Mouse (Mus musculus): ENCODE results near the gene Nxpe3.

Nxpe3 gene

DNA sequence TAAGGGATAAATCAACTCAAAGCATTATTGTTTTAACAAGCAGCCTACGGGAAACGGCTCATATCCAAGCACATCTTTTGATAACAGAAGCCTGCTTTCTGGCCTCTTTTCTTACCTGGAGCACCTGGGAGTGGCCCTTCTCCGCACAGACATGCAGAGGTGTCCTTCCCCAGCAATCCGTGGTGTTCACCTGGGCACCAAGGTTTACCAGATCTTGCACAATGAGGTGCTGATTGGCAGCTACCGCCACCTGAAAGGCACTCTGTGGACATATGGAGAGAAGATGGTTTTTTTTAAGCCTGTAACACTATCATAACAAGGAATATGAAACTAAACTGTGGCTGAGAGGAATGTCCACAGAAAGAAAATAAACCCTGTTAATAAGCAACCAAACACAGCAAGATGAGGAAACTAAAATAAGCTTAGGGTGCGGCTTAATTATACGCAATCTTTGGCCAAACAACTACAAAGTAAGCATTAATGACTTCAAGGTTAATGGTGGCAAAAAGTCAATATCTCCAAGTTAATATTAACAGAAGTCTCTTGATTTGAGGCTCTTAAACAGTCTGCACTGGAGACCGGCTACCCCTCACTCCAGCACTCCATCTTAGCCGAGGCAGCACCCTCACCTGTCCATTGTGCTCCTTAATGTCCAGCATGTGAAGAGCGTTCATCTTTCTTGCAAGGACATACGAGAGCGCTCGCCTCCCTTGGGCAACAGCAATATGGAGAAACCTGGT, 78.7 kb downstream of the Nxpe3 start:
- in situ Hi-C loops (cut with MboI, MseI), result loop anchor here in 1 of 2 experiments (10.0 kb wide), 1 partner anchor 1648 kb away; no protein-coding TSS in a partner anchor

DNA sequence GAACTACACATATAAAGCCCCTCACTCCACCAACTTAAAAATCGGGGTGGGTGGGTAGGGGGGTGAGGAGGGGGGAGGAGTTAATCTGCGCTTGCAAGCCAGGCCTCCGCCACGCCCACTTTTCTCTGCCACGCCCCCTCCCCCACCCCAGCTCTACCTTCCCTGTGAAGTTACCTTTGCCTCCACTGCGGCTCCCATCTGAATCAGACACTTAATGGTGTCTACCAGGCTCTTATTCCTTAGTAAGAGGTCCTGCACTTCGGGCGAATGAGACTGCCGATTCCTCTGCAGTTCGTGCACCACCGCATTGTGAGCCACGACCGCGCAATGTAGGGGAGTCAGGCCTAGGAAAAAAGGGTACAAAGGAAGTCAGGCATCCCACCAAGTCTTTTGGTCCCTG, 79.6 kb downstream of the Nxpe3 start:
- in situ Hi-C loops (cut with MboI, MseI), result loop anchor here in 1 of 2 experiments (10.0 kb wide), 1 partner anchor 1649 kb away; no protein-coding TSS in a partner anchor

DNA sequence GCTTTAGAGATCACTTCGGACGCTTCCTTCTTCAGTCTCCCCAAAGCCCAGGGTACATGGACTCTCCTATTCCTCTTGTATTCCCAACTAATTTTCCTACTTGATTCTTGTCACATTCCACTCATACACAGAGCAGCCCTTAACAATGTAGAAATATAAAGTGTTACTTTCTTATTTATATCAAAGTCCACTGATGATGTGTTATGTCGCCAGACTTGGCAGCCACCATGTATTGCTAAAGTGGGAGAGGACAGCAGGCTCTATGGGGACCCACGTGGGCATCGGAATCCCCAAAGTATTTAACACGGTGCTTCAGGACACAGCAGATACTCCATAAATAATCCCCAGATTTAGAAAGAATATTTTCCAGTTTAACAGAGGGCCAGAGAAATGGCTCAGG, 80.4 kb downstream of the Nxpe3 start:
- in situ Hi-C loops (cut with MboI, MseI), result loop anchor here in 1 of 2 experiments (5.0 to 10.0 kb wide), 2 partner anchors 33 to 1650 kb away; no protein-coding TSS in a partner anchor

DNA sequence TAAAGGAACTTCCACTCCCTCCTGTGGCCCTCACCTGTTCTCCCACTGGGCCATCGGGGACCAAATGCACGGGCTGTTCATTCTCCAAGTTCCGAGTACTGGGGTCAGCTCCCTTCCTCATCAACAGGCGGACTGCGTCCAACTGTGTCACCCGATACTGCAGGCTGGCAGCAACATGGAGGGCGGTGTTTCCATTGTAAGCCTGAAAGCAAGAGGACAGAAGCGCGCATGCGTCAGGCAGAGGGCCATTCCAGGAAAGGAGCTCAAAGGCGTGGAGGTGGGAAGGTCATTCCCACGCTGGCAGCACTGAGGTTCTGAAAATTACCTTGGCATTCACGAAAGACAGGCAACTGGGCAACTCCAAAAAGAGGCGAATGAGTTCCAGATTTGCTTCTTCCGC, 81.2 kb downstream of the Nxpe3 start:
- in situ Hi-C loops (cut with MboI, MseI), result loop anchor here in 1 of 2 experiments (5.0 to 10.0 kb wide), 2 partner anchors 33 to 1651 kb away; no protein-coding TSS in a partner anchor

DNA sequence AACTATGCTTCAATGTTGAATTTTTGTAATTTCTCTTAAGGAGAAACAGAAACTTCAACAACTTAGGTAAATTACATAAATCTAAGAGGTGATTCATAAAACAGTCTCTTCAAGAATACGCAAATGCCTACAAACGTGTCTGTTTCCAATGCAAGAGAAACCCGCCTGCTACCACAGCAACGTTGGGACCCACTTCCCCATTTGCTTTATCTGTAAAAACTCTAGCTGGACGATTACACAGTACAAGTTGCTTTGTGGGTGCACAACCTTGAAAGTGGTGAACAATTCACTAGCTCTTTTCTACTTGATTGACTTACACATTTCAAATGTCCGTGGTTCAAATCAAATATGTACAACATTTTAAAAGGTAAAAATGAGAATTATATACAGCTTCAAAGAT, 83.3 kb downstream of the Nxpe3 start:
- in situ Hi-C loops (cut with MboI, MseI), result loop anchor here in 1 of 2 experiments (5.0 to 10.0 kb wide), 2 partner anchors 36 to 1653 kb away; no protein-coding TSS in a partner anchor

DNA sequence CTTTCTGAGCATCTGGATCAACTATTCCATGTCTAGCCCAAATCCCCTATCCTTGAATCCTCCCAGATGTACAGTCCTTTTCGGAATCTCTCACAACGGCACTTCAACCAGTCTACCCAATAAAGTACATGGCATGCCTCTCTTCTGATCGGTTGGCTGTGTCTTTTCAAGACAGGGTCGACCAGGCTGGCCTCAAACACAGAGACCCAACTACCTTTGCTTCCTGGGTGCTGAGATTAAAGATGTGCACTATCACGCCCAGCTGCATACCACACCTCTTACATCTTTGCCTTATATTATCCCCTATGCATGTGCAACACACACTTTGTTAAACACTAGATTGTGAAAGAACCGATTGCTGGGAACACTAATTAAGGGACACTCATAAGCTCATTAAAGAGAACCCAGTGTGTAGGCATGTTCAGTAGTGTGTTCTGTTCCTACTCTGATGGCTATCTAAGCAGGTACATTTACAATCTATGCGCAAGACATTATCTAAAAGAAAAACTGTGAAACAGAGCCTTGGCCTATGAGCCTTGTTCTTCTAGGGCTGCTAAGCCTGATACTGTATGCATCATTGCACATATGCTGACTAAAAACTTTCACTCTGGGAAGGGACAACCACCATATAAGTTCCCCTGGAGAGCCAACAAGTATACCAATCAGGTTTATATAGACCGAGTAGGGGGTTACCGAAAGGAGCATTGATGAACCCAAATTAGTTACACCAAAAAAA, 85.1 kb downstream of the Nxpe3 start:
- in situ Hi-C loops (cut with MboI, MseI), result loop anchor here in 1 of 2 experiments (5.0 to 10.0 kb wide), 2 partner anchors 37 to 1655 kb away; no protein-coding TSS in a partner anchor

DNA sequence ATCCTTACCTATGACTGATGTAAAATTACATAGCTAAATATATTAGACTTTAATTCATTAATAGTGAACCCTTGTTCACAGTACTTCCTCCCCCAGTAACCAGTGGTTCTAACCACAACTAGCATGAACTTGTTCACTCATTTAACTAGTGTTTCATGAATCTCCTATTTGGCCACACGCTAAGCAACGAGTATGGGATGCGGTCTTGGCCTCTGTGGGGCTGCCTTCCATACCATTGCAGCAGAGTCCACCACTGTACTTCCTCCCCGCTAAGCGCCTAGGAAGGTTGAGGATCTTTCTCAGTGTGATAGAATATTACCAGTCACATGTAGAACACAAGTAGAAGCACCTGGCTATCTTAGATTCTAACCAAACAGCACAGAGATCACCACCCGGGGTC, 85.7 kb downstream of the Nxpe3 start:
- in situ Hi-C loops (cut with MboI, MseI), result no loop called here

DNA sequence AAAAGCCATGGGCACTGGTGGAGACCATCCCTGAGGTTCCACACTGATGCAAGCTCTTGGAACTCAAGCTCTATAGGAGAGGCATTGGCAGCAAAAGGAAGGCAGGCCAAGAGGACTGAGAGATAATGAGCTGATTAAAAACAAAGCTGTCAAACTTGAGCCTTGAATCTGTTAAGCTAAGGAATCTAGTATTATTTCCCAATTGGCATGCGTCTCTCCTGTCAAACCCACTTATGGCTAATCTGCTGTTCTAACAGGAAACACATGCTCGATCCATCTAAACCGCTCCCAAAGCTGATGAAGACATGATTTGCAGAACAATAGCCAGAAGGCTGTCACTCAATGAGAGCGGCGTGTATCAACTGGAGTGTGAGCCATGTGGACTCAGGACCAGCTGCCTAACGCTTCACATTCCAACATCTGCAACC, 87.6 kb downstream of the Nxpe3 start:
- in situ Hi-C loops (cut with MboI, MseI), result no loop called here

DNA sequence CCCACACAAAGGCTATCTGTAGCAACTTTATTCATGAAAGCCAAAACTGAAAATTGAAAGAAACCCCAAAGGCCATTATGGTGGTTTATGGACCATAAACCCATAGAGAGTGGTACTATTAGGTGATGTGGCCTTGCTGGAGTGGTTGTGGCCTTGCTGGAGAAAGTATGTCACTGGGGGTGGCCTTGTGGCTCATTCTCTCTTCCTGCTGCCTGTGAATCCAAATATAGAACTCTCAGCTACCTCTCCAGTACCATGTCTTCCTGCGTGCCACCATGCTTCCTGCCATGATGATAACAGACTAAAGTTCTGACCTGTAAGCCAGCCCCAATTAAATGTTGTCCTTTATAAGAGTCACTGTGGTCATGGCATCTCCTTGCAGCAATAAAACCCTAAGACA, 90.3 kb downstream of the Nxpe3 start:
- in situ Hi-C loops (cut with MboI, MseI), result no loop called here

DNA sequence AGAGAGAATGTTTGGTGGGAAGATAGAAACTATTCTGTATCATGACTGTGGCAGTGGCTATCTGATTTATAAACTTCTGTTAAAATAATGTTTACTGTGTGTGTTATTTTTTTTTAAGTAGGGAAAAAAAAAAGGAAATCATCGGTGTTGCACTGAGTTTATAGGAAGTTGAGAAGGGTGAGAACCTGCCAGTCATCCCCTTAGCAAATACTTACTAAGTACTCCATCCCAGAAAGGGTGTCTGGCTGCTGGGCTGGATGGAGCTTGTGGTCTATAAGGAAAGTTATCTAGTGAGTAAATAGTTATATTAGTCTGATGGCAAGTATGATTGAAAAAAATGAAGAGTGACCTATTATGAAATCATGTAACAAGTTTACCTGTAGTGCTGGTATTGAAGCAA, 93.5 kb downstream of the Nxpe3 start:
- in situ Hi-C loops (cut with MboI, MseI), result no loop called here

DNA sequence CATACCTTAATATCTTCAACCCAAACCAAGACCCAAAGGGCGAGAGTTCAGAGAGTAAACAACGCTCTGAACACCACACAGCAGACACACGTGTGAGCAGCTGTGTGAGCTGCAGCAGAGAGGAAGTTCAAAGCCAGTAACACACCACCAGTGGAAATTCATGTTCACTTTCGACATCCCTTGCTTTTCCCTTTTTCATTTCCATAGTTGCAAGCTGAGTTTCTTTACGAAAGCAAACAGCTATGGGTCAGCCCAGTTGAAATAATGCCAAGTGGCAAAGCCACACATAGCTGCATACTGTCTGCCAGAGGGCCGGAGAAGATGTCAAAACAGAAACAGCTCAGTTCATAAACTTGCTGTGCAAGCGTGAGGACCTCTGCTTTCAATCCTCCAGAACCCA, 96.2 kb downstream of the Nxpe3 start:
- in situ Hi-C loops (cut with MboI, MseI), result no loop called here

DNA sequence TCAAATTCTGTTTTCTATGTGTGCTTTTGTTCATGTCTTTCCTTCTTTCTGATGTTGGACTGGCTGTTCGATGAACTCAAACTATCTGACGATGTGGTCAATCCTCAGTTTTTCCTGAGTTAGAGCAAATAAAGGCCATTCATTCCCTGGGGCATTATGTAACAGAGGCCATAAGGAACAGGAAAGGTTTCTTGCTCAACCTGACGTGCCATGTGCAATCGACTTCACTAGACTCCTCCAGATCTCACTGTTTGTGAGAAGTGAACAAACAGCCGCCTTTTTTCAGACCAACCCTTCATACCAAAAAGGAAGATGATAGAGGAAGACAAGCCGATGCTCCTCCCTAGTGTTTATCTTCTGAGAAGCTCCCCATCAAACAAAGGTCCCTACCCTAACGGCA, 104.8 kb downstream of the Nxpe3 start:
- in situ Hi-C loops (cut with MboI, MseI), result no loop called here
